23 mouse cellular contexts compared by ENCODE assay signal in genomic region chr7:123196432-123196831, GRCm38 (mm10). TPM values are rescaled to one million over a fixed set of nuclear protein-coding genes. Genes with fewer than 3 reads are reported as not detected.
"Had no signal": no experiment of that assay in that cellular context is flagged by ENCODE, and none has a peak within 500 bp of the region (broad histone marks: within the 10 kb centered on the region; RNA-seq: fewer than 3 reads in every experiment).

No protein-coding gene starts in this region.

- H3K4me3 ChIP-seq: limb, embryonic 12.5 days; limb, embryonic 15.5 days; liver, embryonic 12.5 days; liver, embryonic 15.5 days; lung, embryonic 15.5 days; neural tube, embryonic 12.5 days; neural tube, embryonic 15.5 days had no signal

- DNase-seq: kidney, adult 18-20 months; kidney, adult 9 months; kidney, postnatal 25 days; left cerebral cortex, postnatal 4 days; lung, adult 18-20 months; lung, postnatal 10 days; lung, postnatal 36 days; midbrain, embryonic 14.5 days; right cerebral cortex, adult 18-20 months; right cerebral cortex, postnatal 14 days; thymus, adult 18-20 months; thymus, postnatal 4 days had no signal

- H3K4me1 ChIP-seq: limb, embryonic 12.5 days; limb, embryonic 15.5 days; lung, embryonic 15.5 days; neural tube, embryonic 12.5 days; neural tube, embryonic 15.5 days had no signal

- H3K27ac ChIP-seq: kidney, postnatal 0 days; limb, embryonic 12.5 days; limb, embryonic 15.5 days; liver, embryonic 12.5 days; liver, embryonic 15.5 days; lung, embryonic 15.5 days; neural tube, embryonic 12.5 days; neural tube, embryonic 15.5 days had no signal

- H3K27me3 ChIP-seq: limb, embryonic 12.5 days; limb, embryonic 15.5 days; liver, embryonic 12.5 days; liver, embryonic 15.5 days; lung, embryonic 15.5 days; neural tube, embryonic 12.5 days; neural tube, embryonic 15.5 days had no signal

- H3K9me3 ChIP-seq: limb, embryonic 12.5 days; limb, embryonic 15.5 days; liver, embryonic 12.5 days; liver, embryonic 15.5 days; lung, embryonic 15.5 days; neural tube, embryonic 12.5 days; neural tube, embryonic 15.5 days had no signal

- H3K9ac ChIP-seq: limb, embryonic 12.5 days; limb, embryonic 15.5 days; liver, embryonic 12.5 days; liver, embryonic 15.5 days; lung, embryonic 15.5 days; neural tube, embryonic 12.5 days; neural tube, embryonic 15.5 days had no signal

- H3K4me2 ChIP-seq: limb, embryonic 12.5 days; limb, embryonic 15.5 days; liver, embryonic 12.5 days; liver, embryonic 15.5 days; lung, embryonic 15.5 days; midbrain, embryonic 11.5 days; neural tube, embryonic 12.5 days; neural tube, embryonic 15.5 days had no signal

- ATAC-seq: inflammation-experienced regulatory T-cells, adult 6 months; liver, embryonic 12.5 days had no signal

RNA-seq across cellular contexts. Expression of gene Slc5a11, which starts 18.1 kb away (rescaled TPM):
- total RNA-seq: left cerebral cortex, postnatal 4 days; megakaryocyte-erythroid progenitor cell, adult 5-6 weeks had no signal
- polyA plus RNA-seq: limb, embryonic 15.5 days had no signal
